Mouse (Mus musculus): ENCODE measurements at regions not wholly inside any gene's neighbourhood (a gene's known extent, or its start where the extent isn't known, plus 50 kb on each side); places are given as distances from the start of the nearest gene placed in this dataset.
"Not testable (repeated sequence)": the region's sequence is repeated elsewhere in the genome, so short reads cannot be mapped to it uniquely, and the experiment has no call there.

GRCm38 (mm10) chr3:53735607-53736006 is 78.5 kb upstream of the Frem2 start:
- not testable (repeated sequence) for H3K27ac ChIP-seq (ENCODE audit: low read length); H3K27me3 ChIP-seq (ENCODE audit: control insufficient read depth, insufficient read depth, low read length); H3K4me2 ChIP-seq (ENCODE audit: low read depth, low read length); H3K4me3 ChIP-seq (ENCODE audit: low read length); H3K4me1 ChIP-seq (ENCODE audit: control insufficient read depth, insufficient read depth, low read length); H3K9me3 ChIP-seq (replicated peaks; ENCODE audit: control insufficient read depth, low read length); H3K36me3 ChIP-seq (ENCODE audit: control insufficient read depth, insufficient read depth); ATAC-seq (replicated peaks; ENCODE audit: extremely low read depth, insufficient read depth, low FRiP score); H3K9ac ChIP-seq (ENCODE audit: low read length)
- WGBS, result 90% methylated on average over 3 of the region's 3 CpGs

GRCm38 (mm10) chr3:53735147-53735546 is 78.0 kb upstream of the Frem2 start:
- ATAC-seq (replicated peaks; ENCODE audit: extremely low read depth, insufficient read depth, low FRiP score), result no peak
- H3K27me3 ChIP-seq (ENCODE audit: control insufficient read depth, insufficient read depth, low read length), result no peaks in the 10 kb centered on the region; the same call in 1 of the 2 replicates
- H3K4me3 ChIP-seq (ENCODE audit: low read length), result no peak overlapping the region
- no peak overlapping the region for H3K4me2 ChIP-seq (ENCODE audit: low read depth, low read length)
- no peaks in the 10 kb centered on the region for H3K9me3 ChIP-seq (replicated peaks; ENCODE audit: control insufficient read depth, low read length)
- no peaks in the 10 kb centered on the region for H3K36me3 ChIP-seq (ENCODE audit: control insufficient read depth, insufficient read depth)
- no peak overlapping the region for H3K27ac ChIP-seq (ENCODE audit: low read length)
- 35% methylated on average over 5 of the region's 5 CpGs for WGBS
- no peak overlapping the region for H3K9ac ChIP-seq (ENCODE audit: low read length)
- peaks cover 6% of the 10 kb centered on the region; the same call in 1 of the 2 replicates for H3K4me1 ChIP-seq (ENCODE audit: control insufficient read depth, insufficient read depth, low read length)

GRCm38 (mm10) chr3:53730440-53730839 is 73.3 kb upstream of the Frem2 start:
- no peak overlapping the region for H3K4me3 ChIP-seq (ENCODE audit: low read length)
- H3K9ac ChIP-seq (ENCODE audit: low read length), result no peak overlapping the region
- peaks cover 10% of the 10 kb centered on the region; the same call in 1 of the 2 replicates for H3K4me1 ChIP-seq (ENCODE audit: control insufficient read depth, insufficient read depth, low read length)
- 10% methylated on average over 7 of the region's 7 CpGs for WGBS
- peaks cover 3% of the 10 kb centered on the region; the same call in 1 of the 2 replicates for H3K9me3 ChIP-seq (replicated peaks; ENCODE audit: control insufficient read depth, low read length)
- H3K27me3 ChIP-seq (ENCODE audit: control insufficient read depth, insufficient read depth, low read length), result no peaks in the 10 kb centered on the region; the same call in 1 of the 2 replicates
- H3K27ac ChIP-seq (ENCODE audit: low read length), result peak overlapping the region; percentile 67
- H3K36me3 ChIP-seq (ENCODE audit: control insufficient read depth, insufficient read depth), result no peaks in the 10 kb centered on the region
- peak; percentile 69 for ATAC-seq (replicated peaks; ENCODE audit: extremely low read depth, insufficient read depth, low FRiP score)
- H3K4me2 ChIP-seq (ENCODE audit: low read depth, low read length), result peak overlapping the region; percentile 51

GRCm38 (mm10) chr3:53729810-53730209 is 72.7 kb upstream of the Frem2 start:
- Histone ChIP-seq H3K36me3 (ENCODE audit: control insufficient read depth, insufficient read depth) (no peaks in the 10 kb centered on the region), H3K4me3 (ENCODE audit: low read length) (no peak overlapping the region), H3K9me3 (replicated peaks; ENCODE audit: control insufficient read depth, low read length) (peaks cover 3% of the 10 kb centered on the region; the same call in 1 of the 2 replicates), H3K27ac (ENCODE audit: low read length) (peak overlapping the region; percentile 67), H3K9ac (ENCODE audit: low read length) (0 out of 2 replicates have a peak overlapping the region, but pooled peaks have one; percentile 21), H3K4me1 (ENCODE audit: control insufficient read depth, insufficient read depth, low read length) (peaks cover 16% of the 10 kb centered on the region), H3K27me3 (ENCODE audit: control insufficient read depth, insufficient read depth, low read length) (no peaks in the 10 kb centered on the region; the same call in 1 of the 2 replicates), H3K4me2 (ENCODE audit: low read depth, low read length) (peak overlapping the region; percentile 51)
- WGBS, result 12% methylated on average over 5 of the region's 5 CpGs
- ATAC-seq (replicated peaks; ENCODE audit: extremely low read depth, insufficient read depth, low FRiP score), result peak; percentile 34

GRCm38 (mm10) chr3:53729131-53729530 is 72.0 kb upstream of the Frem2 start:
- Histone ChIP-seq H3K9me3 (replicated peaks; ENCODE audit: control insufficient read depth, low read length) (peaks cover 3% of the 10 kb centered on the region; the same call in 1 of the 2 replicates), H3K4me2 (ENCODE audit: low read depth, low read length) (no peak overlapping the region), H3K27me3 (ENCODE audit: control insufficient read depth, insufficient read depth, low read length) (no peaks in the 10 kb centered on the region; the same call in 1 of the 2 replicates), H3K4me1 (ENCODE audit: control insufficient read depth, insufficient read depth, low read length) (peaks cover 18% of the 10 kb centered on the region), H3K4me3 (ENCODE audit: low read length) (no peak overlapping the region), H3K36me3 (ENCODE audit: control insufficient read depth, insufficient read depth) (no peaks in the 10 kb centered on the region), H3K9ac (ENCODE audit: low read length) (no peak overlapping the region), H3K27ac (ENCODE audit: low read length) (no peak overlapping the region)
- 92% methylated on average over 10 of the region's 10 CpGs for WGBS
- no peak for ATAC-seq (replicated peaks; ENCODE audit: extremely low read depth, insufficient read depth, low FRiP score)

GRCm38 (mm10) chr3:53727737-53728136 is 70.6 kb upstream of the Frem2 start:
- 83% methylated on average over 1 of the region's 1 CpGs for WGBS
- no peak overlapping the region for H3K9ac ChIP-seq (ENCODE audit: low read length)
- no peaks in the 10 kb centered on the region for H3K27me3 ChIP-seq (ENCODE audit: control insufficient read depth, insufficient read depth, low read length)
- peaks cover 3% of the 10 kb centered on the region; the same call in 1 of the 2 replicates for H3K9me3 ChIP-seq (replicated peaks; ENCODE audit: control insufficient read depth, low read length)
- peaks cover 18% of the 10 kb centered on the region for H3K4me1 ChIP-seq (ENCODE audit: control insufficient read depth, insufficient read depth, low read length)
- no peak overlapping the region for H3K4me3 ChIP-seq (ENCODE audit: low read length)
- no peaks in the 10 kb centered on the region for H3K36me3 ChIP-seq (ENCODE audit: control insufficient read depth, insufficient read depth)
- H3K4me2 ChIP-seq (ENCODE audit: low read depth, low read length), result no peak overlapping the region
- no peak for ATAC-seq (replicated peaks; ENCODE audit: extremely low read depth, insufficient read depth, low FRiP score)
- no peak overlapping the region for H3K27ac ChIP-seq (ENCODE audit: low read length)

GRCm38 (mm10) chr3:53707101-53707500 is 49.9 kb upstream of the Frem2 start:
- Histone ChIP-seq H3K27ac (ENCODE audit: low read length) (peak overlapping the region; percentile 71), H3K27me3 (ENCODE audit: control insufficient read depth, insufficient read depth, low read length) (no peaks in the 10 kb centered on the region), H3K9me3 (replicated peaks; ENCODE audit: control insufficient read depth, low read length) (no peaks in the 10 kb centered on the region), H3K4me1 (ENCODE audit: control insufficient read depth, insufficient read depth, low read length) (peaks cover 16% of the 10 kb centered on the region), H3K36me3 (ENCODE audit: control insufficient read depth, insufficient read depth) (no peaks in the 10 kb centered on the region), H3K9ac (ENCODE audit: low read length) (no peak overlapping the region), H3K4me2 (ENCODE audit: low read depth, low read length) (0 out of 2 replicates have a peak overlapping the region, but pooled peaks have one; percentile 10), H3K4me3 (ENCODE audit: low read length) (no peak overlapping the region)
- 41% methylated on average over 3 of the region's 3 CpGs for WGBS
- ATAC-seq (replicated peaks; ENCODE audit: extremely low read depth, insufficient read depth, low FRiP score), result peak; percentile 80

Data from heart, embryonic 16.5 days (tissue).